Mouse (Mus musculus) kidney, embryonic 16.5 days (tissue): ENCODE measurements at regions not wholly inside any gene's neighbourhood (a gene's known extent, or its start where the extent isn't known, plus 50 kb on each side); places are given as distances from the start of the nearest gene placed in this dataset.
"Not testable (repeated sequence)": the region's sequence is repeated elsewhere in the genome, so short reads cannot be mapped to it uniquely, and the experiment has no call there.

Experiments used
- ATAC-seq: fragments of 200-750 bp; cut with Nextera tagmentation; 2 replicates; pipeline ENCODE4 v1.8.0; 2017; ENCODE audit warnings: moderate TSS enrichment; ENCODE audit not compliant: low FRiP score, low TSS enrichment
- H3K27ac ChIP-seq: fragments of 300-500 bp; sonication (generic); 2 replicates; pipeline ENCODE4 v1.5.1; 2014; ENCODE audit warnings: low read length
- H3K27me3 ChIP-seq: fragments of 300-500 bp; sonication (generic); 2 replicates; pipeline ENCODE4 v1.6.1; 2014; ENCODE audit warnings: low read length, control low read depth, mixed read lengths; ENCODE audit not compliant: insufficient read depth
- H3K36me3 ChIP-seq: fragments of 300-500 bp; sonication (generic); 2 replicates; pipeline ENCODE4 v1.6.1; 2014; ENCODE audit warnings: low read length, control low read depth, mixed read lengths; ENCODE audit not compliant: insufficient read depth
- H3K4me1 ChIP-seq: fragments of 300-500 bp; sonication (generic); 2 replicates; pipeline ENCODE4 v1.6.1; 2014; ENCODE audit warnings: low read length, control low read depth, mixed read lengths; ENCODE audit not compliant: insufficient read depth
- H3K4me2 ChIP-seq: fragments of 300-500 bp; sonication (generic); replicated peaks from 2 replicates; pipeline ENCODE4 v1.6.1; 2014; ENCODE audit warnings: low read depth, low read length
- H3K4me3 ChIP-seq: fragments of 300-500 bp; sonication (generic); 2 replicates; pipeline ENCODE4 v1.5.1; 2014; ENCODE audit warnings: mild to moderate bottlenecking, low read length
- H3K9ac ChIP-seq: fragments of 300-500 bp; sonication (generic); replicated peaks from 2 replicates; pipeline ENCODE4 v1.6.1; 2014; ENCODE audit warnings: low read length
- H3K9me3 ChIP-seq: fragments of 300-500 bp; sonication (generic); 2 replicates; pipeline ENCODE4 v1.6.1; 2016; ENCODE audit warnings: low read length, control low read depth
- WGBS: fragments of 180-500 bp; shearing (Covaris S2); extraction: QIAGEN DNeasy Blood & Tissue Kit; methylation state at CpG from one replicate; pipeline ENCODE4 v1.1.7; 2014; 5-methylcytosine and 5-hydroxymethylcytosine counted together

DNA sequence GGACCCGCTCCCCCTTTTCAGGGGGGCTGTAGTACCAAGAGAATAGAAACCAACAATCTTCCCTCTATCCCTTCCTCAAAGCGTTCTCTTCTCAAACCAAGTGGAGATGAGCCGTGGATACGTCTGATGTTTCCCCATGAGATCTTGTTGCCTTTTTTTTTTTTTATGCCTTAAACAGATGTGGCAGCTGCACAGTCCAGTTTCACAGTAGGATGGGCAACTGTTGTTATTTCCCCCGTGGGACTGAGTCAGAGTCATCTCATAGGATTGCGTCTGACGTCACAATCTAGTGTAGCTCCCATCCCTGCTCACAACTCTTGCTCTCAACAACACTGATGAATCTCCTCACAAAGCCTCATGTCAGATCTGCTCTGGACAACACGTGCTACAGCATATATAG is 148.7 kb upstream of the Trpc7 start:
- Histone ChIP-seq H3K4me2 (no peak overlapping the region), H3K36me3 (no peaks in the 10 kb centered on the region), H3K4me3 (no peak overlapping the region), H3K27ac (no peak overlapping the region), H3K9ac (no peak overlapping the region), H3K27me3 (no peaks in the 10 kb centered on the region), H3K4me1 (no peaks in the 10 kb centered on the region), H3K9me3 (peaks cover 3% of the 10 kb centered on the region)
- WGBS: 87% methylated on average over 8 of the region's 8 CpGs
- no peak for ATAC-seq

DNA sequence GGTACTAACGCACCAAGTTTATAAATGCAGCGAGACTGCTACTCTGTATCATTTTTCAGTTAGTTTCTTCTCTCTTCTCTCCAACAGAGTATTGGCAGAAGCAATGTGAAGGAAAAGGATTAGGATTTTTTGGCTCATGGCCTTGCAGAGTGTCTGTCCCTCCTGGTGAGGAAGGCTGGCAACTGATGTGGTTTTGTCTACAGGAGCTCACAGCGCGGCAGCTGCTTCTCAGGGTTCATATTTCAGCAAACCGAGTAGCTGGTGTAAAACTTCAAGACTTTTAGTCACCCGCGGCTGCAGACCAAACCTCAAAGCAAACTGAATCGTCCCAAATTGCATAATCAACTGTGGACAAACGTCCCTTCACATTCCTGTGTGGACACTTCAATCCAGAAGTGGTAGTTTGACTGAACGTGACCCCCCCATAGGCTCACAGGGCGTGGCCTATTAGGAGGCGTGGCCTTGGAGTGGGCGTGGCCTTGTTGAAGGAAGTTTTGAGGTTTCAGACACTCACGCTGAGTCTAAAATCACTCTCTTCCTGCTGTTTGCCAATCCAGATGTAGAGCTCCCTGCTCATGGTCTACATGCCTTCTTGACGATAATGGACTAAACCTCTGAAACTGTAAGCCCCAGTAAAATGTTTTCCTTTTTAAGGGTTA is 147.7 kb upstream of the Trpc7 start:
- H3K27me3 ChIP-seq: no peaks in the 10 kb centered on the region
- 80% methylated on average over 15 of the region's 15 CpGs for WGBS
- H3K9ac ChIP-seq: no peak overlapping the region
- no peak overlapping the region for H3K27ac ChIP-seq
- ATAC-seq: no peak
- H3K4me3 ChIP-seq: no peak overlapping the region
- H3K4me1 ChIP-seq: no peaks in the 10 kb centered on the region
- no peak overlapping the region for H3K4me2 ChIP-seq
- H3K9me3 ChIP-seq: peaks cover 3% of the 10 kb centered on the region
- H3K36me3 ChIP-seq: no peaks in the 10 kb centered on the region

- H3K4me1 ChIP-seq: no peaks in the 10 kb centered on the region
- H3K4me2 ChIP-seq: no peak overlapping the region
- peaks cover 3% of the 10 kb centered on the region for H3K9me3 ChIP-seq
- no peaks in the 10 kb centered on the region for H3K27me3 ChIP-seq
- no peak overlapping the region for H3K9ac ChIP-seq
- 78% methylated on average over 5 of the region's 5 CpGs for WGBS
- no peaks in the 10 kb centered on the region for H3K36me3 ChIP-seq
- ATAC-seq: no peak
- no peak overlapping the region for H3K4me3 ChIP-seq
- no peak overlapping the region for H3K27ac ChIP-seq
Observed at GRCm38 (mm10) chr13:57042514-57042913, 146.7 kb upstream of the Trpc7 start.

DNA sequence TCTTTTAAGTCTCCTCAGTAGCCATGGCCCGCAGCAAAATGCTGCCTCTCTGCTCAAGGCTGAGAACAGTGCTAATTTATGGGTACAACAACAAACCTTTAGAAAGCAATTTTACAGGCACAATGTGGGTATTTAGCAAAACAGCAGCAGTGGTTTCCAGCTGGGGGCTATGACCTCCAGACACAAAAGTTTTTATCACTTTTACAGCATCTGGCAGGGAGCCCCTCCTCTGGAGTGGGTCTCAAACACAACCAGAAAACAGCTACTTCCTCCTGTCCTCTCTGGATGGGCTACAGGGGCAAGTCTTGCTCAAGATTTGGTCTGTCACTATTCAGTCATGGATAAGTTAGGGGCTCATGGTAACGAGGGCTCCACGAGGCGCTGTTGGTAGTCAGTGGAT is 137.1 kb upstream of the Trpc7 start:
- Histone ChIP-seq H3K4me3 (no peak overlapping the region), H3K27me3 (no peaks in the 10 kb centered on the region), H3K4me1 (peaks cover 7% of the 10 kb centered on the region), H3K9ac (no peak overlapping the region), H3K27ac (no peak overlapping the region), H3K36me3 (no peaks in the 10 kb centered on the region), H3K4me2 (no peak overlapping the region), H3K9me3 (no peaks in the 10 kb centered on the region)
- no peak for ATAC-seq
- WGBS: 32% methylated on average over 4 of the region's 4 CpGs

GRCm38 (mm10) chr13:57017553-57018341 is 122.0 kb upstream of the Trpc7 start:
- H3K36me3 ChIP-seq: no peaks in the 10 kb centered on the region
- H3K27me3 ChIP-seq: no peaks in the 10 kb centered on the region
- ATAC-seq: no peak
- H3K4me1 ChIP-seq: peaks cover 3% of the 10 kb centered on the region; the same call in 1 of the 2 replicates
- H3K9me3 ChIP-seq: no peaks in the 10 kb centered on the region
- H3K4me3 ChIP-seq: no peak overlapping the region
- 51% methylated on average over 11 of the region's 11 CpGs for WGBS
- H3K9ac ChIP-seq: no peak overlapping the region
- H3K27ac ChIP-seq: no peak overlapping the region
- no peak overlapping the region for H3K4me2 ChIP-seq

- 37% methylated on average over 13 of the region's 13 CpGs for WGBS
- no peak overlapping the region for H3K27ac ChIP-seq
- H3K9ac ChIP-seq: no peak overlapping the region
- H3K27me3 ChIP-seq: no peaks in the 10 kb centered on the region
- H3K36me3 ChIP-seq: no peaks in the 10 kb centered on the region
- H3K4me1 ChIP-seq: peaks cover 3% of the 10 kb centered on the region; the same call in 1 of the 2 replicates
- no peak overlapping the region for H3K4me2 ChIP-seq
- no peak for ATAC-seq
- no peaks in the 10 kb centered on the region for H3K9me3 ChIP-seq
- no peak overlapping the region for H3K4me3 ChIP-seq
Observed at GRCm38 (mm10) chr13:57016465-57017272, 120.9 kb upstream of the Trpc7 start.

DNA sequence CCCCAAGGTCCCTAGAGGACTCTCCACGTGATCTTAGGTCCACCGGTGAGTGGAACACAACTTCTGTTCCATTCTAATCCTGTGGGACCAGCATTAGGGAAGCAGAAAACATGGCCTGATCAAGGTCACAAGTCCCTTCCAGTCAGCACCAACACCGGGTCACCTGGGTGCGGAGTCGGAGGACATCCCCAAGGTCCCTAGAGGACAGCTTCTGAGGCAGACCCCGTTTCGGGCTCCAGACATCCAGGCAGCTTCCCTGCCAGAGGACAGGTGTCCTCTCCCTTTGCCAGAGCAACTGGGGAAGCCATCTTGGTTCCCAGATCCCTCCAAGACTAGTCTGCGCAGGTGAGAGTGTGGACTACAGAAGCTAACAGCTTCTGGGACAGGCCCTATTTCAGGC is 111.4 kb upstream of the Trpc7 start:
- not testable (repeated sequence) for H3K4me1 ChIP-seq, H3K27ac ChIP-seq, H3K9me3 ChIP-seq, H3K4me2 ChIP-seq, H3K4me3 ChIP-seq, H3K36me3 ChIP-seq, ATAC-seq, H3K27me3 ChIP-seq, H3K9ac ChIP-seq
- 95% methylated on average over 8 of the region's 8 CpGs for WGBS

- Histone ChIP-seq H3K27ac (no peak overlapping the region), H3K36me3 (no peaks in the 10 kb centered on the region), H3K9me3 (no peaks in the 10 kb centered on the region), H3K4me3 (no peak overlapping the region), H3K4me1 (0 out of 2 replicates have a peak, but pooled peaks cover 4% of the 10 kb centered on the region), H3K27me3 (no peaks in the 10 kb centered on the region), H3K4me2 (no peak overlapping the region), H3K9ac (no peak overlapping the region)
- 28% methylated on average over 8 of the region's 8 CpGs for WGBS
- ATAC-seq: no peak
Observed at GRCm38 (mm10) chr13:57003565-57004132, 107.9 kb upstream of the Trpc7 start.

DNA sequence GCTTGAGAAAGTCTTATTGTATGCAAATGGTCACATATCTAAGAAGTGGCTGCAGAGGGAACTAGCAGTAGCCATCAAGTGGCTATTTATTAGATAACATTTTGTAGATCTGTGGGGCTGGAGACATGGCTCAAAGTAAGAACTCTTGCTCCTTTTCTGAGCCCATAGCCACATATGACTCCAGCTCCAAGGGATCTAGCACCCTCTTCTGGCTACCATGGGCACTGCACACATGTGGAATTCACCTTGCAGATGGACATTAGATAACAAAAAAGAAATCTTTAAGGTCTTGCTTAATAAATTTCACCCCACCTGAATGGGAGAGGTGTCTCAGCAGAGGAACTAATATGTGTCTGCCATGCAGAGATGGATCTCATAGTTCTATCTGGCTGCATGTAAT is 96.2 kb upstream of the Trpc7 start:
- Histone ChIP-seq H3K27me3 (no peaks in the 10 kb centered on the region), H3K9ac (no peak overlapping the region), H3K36me3 (no peaks in the 10 kb centered on the region), H3K27ac (no peak overlapping the region), H3K9me3 (peaks cover 8% of the 10 kb centered on the region), H3K4me3 (no peak overlapping the region), H3K4me2 (no peak overlapping the region), H3K4me1 (no peaks in the 10 kb centered on the region)
- ATAC-seq: no peak
